ENCODE assay signal across 9 mouse cellular contexts in the genomic region with DNA sequence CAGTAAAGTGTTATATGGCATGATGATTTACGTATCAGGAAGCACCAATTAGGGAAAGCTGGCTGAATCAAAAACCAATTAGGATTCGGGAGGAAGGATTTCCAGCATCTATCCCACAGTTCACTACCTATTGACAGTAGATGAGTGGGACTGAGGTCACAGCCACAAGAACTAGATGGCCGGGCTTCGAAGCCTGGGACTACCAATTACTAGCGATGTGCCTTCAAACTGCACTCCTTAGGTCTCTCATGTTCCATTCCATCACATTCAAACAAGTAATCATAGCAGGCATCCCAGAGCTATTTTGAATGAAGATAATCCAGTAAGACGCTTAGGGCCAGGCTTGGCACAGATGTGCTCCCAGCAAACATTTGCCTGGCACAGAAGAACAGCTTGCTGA. TPM values are rescaled to one million over a fixed set of nuclear protein-coding genes. Genes with fewer than 3 reads are reported as not detected.
DNase-seq lines count a peak whose midpoint lies in the region; ATAC-seq and TF ChIP-seq lines count a peak whose summit lies in the region.
"Had no signal": no experiment of that assay in that cellular context is flagged by ENCODE, and none has a peak within 500 bp of the region (broad histone marks: within the 10 kb centered on the region; RNA-seq: fewer than 3 reads in every experiment).

No protein-coding gene starts in this region.

- 59% methylated on average over 6 of the region's 6 CpGs for WGBS in forebrain, embryonic 10.5 days
- WGBS in intestine, embryonic 16.5 days, result 69% methylated on average over 6 of the region's 6 CpGs
- WGBS in neural tube, embryonic 15.5 days, result 44% methylated on average over 6 of the region's 6 CpGs

- no peak overlapping the region for H3K9ac ChIP-seq in intestine, embryonic 16.5 days (ENCODE audit: low read depth, low read length)
- no peak overlapping the region for H3K9ac ChIP-seq in neural tube, embryonic 15.5 days (replicated peaks)

- ATAC-seq in intestine, embryonic 16.5 days, result no peak
- no peak for ATAC-seq in neural tube, embryonic 15.5 days (ENCODE audit: low FRiP score)

- TF ChIP-seq CTCF in layer of hippocampus, adult 2 months (conservative IDR thresholded peaks at IDR 0.05), result no peak

- H3K9me3 ChIP-seq in forebrain, embryonic 10.5 days, result no peaks in the 10 kb centered on the region
- H3K9me3 ChIP-seq in intestine, embryonic 16.5 days (ENCODE audit: control insufficient read depth, low read length), result no peaks in the 10 kb centered on the region
- H3K9me3 ChIP-seq in neural tube, embryonic 15.5 days (replicated peaks), result no peaks in the 10 kb centered on the region

- no peak for DNase-seq in layer of hippocampus, adult 2 months (ENCODE audit: low spot score in 2 of 2)
- DNase-seq in layer of hippocampus, adult 9-10 months (ENCODE audit: low spot score), result no peak
- DNase-seq in forebrain, embryonic 10.5 days (ENCODE audit: extremely low spot score, low spot score), result no peak
- DNase-seq in right cerebral cortex, postnatal 10 days (ENCODE audit: low spot score in 2 of 2), result no peak
- no peak for DNase-seq in left cerebral cortex, adult 8-10 months (ENCODE audit: low spot score in 2 of 2)
- DNase-seq: cerebellum, postnatal 14 days; kidney, postnatal 36 days had no signal

- H3K4me3 ChIP-seq in layer of hippocampus, adult 2 months, result peak overlapping the region; percentile 93
- H3K4me3 ChIP-seq in forebrain, embryonic 10.5 days, result peak overlapping the region; percentile 76
- H3K4me3 ChIP-seq in intestine, embryonic 16.5 days (ENCODE audit: low read length), result no peak overlapping the region
- H3K4me3 ChIP-seq in neural tube, embryonic 15.5 days (replicated peaks), result no peak overlapping the region

- peaks cover 42% of the 10 kb centered on the region for H3K4me1 ChIP-seq in forebrain, embryonic 10.5 days
- peaks cover 11% of the 10 kb centered on the region for H3K4me1 ChIP-seq in intestine, embryonic 16.5 days (ENCODE audit: control insufficient read depth, insufficient read depth, low read length)
- H3K4me1 ChIP-seq in neural tube, embryonic 15.5 days, result peaks cover 18% of the 10 kb centered on the region

- peak overlapping the region; percentile 90 for H3K27ac ChIP-seq in layer of hippocampus, adult 2 months
- no peak overlapping the region for H3K27ac ChIP-seq in forebrain, embryonic 10.5 days
- no peak overlapping the region for H3K27ac ChIP-seq in intestine, embryonic 16.5 days (ENCODE audit: low read length)
- no peak overlapping the region for H3K27ac ChIP-seq in neural tube, embryonic 15.5 days (replicated peaks)

- H3K4me2 ChIP-seq in intestine, embryonic 16.5 days (ENCODE audit: low read depth, low read length), result 0 out of 2 replicates have a peak overlapping the region, but pooled peaks have one; percentile 11
- peak overlapping the region; percentile 79 for H3K4me2 ChIP-seq in neural tube, embryonic 15.5 days

- peaks cover 18% of the 10 kb centered on the region for H3K36me3 ChIP-seq in forebrain, embryonic 10.5 days (replicated peaks)
- H3K36me3 ChIP-seq in intestine, embryonic 16.5 days (ENCODE audit: control insufficient read depth, insufficient read depth, low read length), result no peaks in the 10 kb centered on the region
- H3K36me3 ChIP-seq in neural tube, embryonic 15.5 days, result no peaks in the 10 kb centered on the region

- H3K27me3 ChIP-seq in forebrain, embryonic 10.5 days (ENCODE audit: poor library complexity, severe bottlenecking), result no peaks in the 10 kb centered on the region
- no peaks in the 10 kb centered on the region for H3K27me3 ChIP-seq in intestine, embryonic 16.5 days (replicated peaks; ENCODE audit: control insufficient read depth, insufficient read depth, low read length)
- no peaks in the 10 kb centered on the region for H3K27me3 ChIP-seq in neural tube, embryonic 15.5 days (replicated peaks)

RNA-seq across cellular contexts. Expression of a gene that starts 2.3 kb away (rescaled TPM):
- 10 to 100 TPM; 15.8 to 16.8 TPM for total RNA-seq in layer of hippocampus, adult 2 months (2021)
- 19.7 and 21.1 TPM in 2 replicates for polyA plus RNA-seq in forebrain, embryonic 10.5 days (2016; fragmentation: Nextera tagmentation; extraction: Ambion mirVana)
- 5.3 and 5.7 TPM in 2 replicates for polyA plus RNA-seq in intestine, embryonic 16.5 days (2015; fragmentation: Nextera tagmentation; extraction: Ambion mirVana)
- polyA plus RNA-seq in neural tube, embryonic 15.5 days (2015; fragmentation: Nextera tagmentation; extraction: Ambion mirVana), result 4.7 and 10.8 TPM in 2 replicates
- total RNA-seq in left cerebral cortex, adult 8-10 months (2022), result 10 to 100 TPM in 2 of 4 experiments, 1 to 10 TPM in 2; 8.8 to 10.7 (median 10.2) TPM

Comparison
In these comparisons a context has a peak if more than half of its experiments do, and no peak if none do; other contexts are left out.
1. H3K4me3 ChIP-seq: peak in layer of hippocampus, adult 2 months (single experiment) and forebrain, embryonic 10.5 days (single experiment); none in intestine, embryonic 16.5 days (single experiment) and neural tube, embryonic 15.5 days (single experiment).